Mouse (Mus musculus): ENCODE results near the gene Ank2. TPM values are rescaled to one million over a fixed set of nuclear protein-coding genes. Genes with fewer than 3 reads are reported as not detected.

Ank2 gene
- polyA plus RNA-seq, 1 experiment from 2014 or later: 37.0 TPM

- Histone ChIP-seq H3K4me3 (ENCODE audit: low read depth, low read length) (peak overlapping the region; percentile 28), H3K4me1 (replicated peaks; ENCODE audit: control insufficient read depth, insufficient read depth, low read length) (0 out of 2 replicates have a peak, but pooled peaks cover 18% of the 10 kb centered on the region), H3K27ac (ENCODE audit: low read depth) (peak overlapping the region; percentile 88), H3K9me3 (ENCODE audit: control insufficient read depth, low read length) (no peaks in the 10 kb centered on the region), H3K4me2 (ENCODE audit: low read length) (peak overlapping the region; percentile 53), H3K27me3 (replicated peaks; ENCODE audit: control insufficient read depth, insufficient read depth, low read length) (no peaks in the 10 kb centered on the region), H3K9ac (ENCODE audit: low read length) (peak overlapping the region; percentile 45; the same call in 1 of the 2 replicates), H3K36me3 (ENCODE audit: control insufficient read depth, insufficient read depth, low read length) (no peaks in the 10 kb centered on the region)
- 22% methylated on average over 17 of the region's 17 CpGs for WGBS
- ATAC-seq (replicated peaks; ENCODE audit: low FRiP score, low TSS enrichment, low read depth) (peak; percentile 34; the same call in 1 of the 2 replicates), DNase-seq (ENCODE audit: low spot score) (peak; percentile 66)
Observed at GRCm38 (mm10) chr3:126997391-126998007, 501.7 kb downstream of the Ank2 start.

- no peaks in the 10 kb centered on the region for H3K9me3 ChIP-seq (ENCODE audit: control insufficient read depth, low read length)
- no peak overlapping the region for H3K27ac ChIP-seq (ENCODE audit: low read depth)
- no peak overlapping the region for H3K9ac ChIP-seq (ENCODE audit: low read length)
- 0 out of 2 replicates have a peak overlapping the region, but pooled peaks have one; percentile 4 for H3K4me3 ChIP-seq (ENCODE audit: low read depth, low read length)
- no peaks in the 10 kb centered on the region for H3K27me3 ChIP-seq (replicated peaks; ENCODE audit: control insufficient read depth, insufficient read depth, low read length)
- H3K36me3 ChIP-seq (ENCODE audit: control insufficient read depth, insufficient read depth, low read length): no peaks in the 10 kb centered on the region
- ATAC-seq (replicated peaks; ENCODE audit: low FRiP score, low TSS enrichment, low read depth) (no peak), DNase-seq (ENCODE audit: low spot score) (no peak)
- 85% methylated on average over 8 of the region's 8 CpGs for WGBS
- 0 out of 2 replicates have a peak, but pooled peaks cover 18% of the 10 kb centered on the region for H3K4me1 ChIP-seq (replicated peaks; ENCODE audit: control insufficient read depth, insufficient read depth, low read length)
- peak overlapping the region; percentile 53 for H3K4me2 ChIP-seq (ENCODE audit: low read length)
Observed at GRCm38 (mm10) chr3:126996721-126997120, 502.4 kb downstream of the Ank2 start.

- Histone ChIP-seq H3K4me2 (ENCODE audit: low read length) (no peak overlapping the region), H3K27me3 (replicated peaks; ENCODE audit: control insufficient read depth, insufficient read depth, low read length) (no peaks in the 10 kb centered on the region), H3K27ac (ENCODE audit: low read depth) (no peak overlapping the region), H3K4me3 (ENCODE audit: low read depth, low read length) (no peak overlapping the region), H3K36me3 (ENCODE audit: control insufficient read depth, insufficient read depth, low read length) (no peaks in the 10 kb centered on the region), H3K9ac (ENCODE audit: low read length) (no peak overlapping the region), H3K4me1 (replicated peaks; ENCODE audit: control insufficient read depth, insufficient read depth, low read length) (0 out of 2 replicates have a peak, but pooled peaks cover 18% of the 10 kb centered on the region), H3K9me3 (ENCODE audit: control insufficient read depth, low read length) (no peaks in the 10 kb centered on the region)
- WGBS: 79% methylated on average over 4 of the region's 4 CpGs
- DNase-seq (ENCODE audit: low spot score) (no peak), ATAC-seq (replicated peaks; ENCODE audit: low FRiP score, low TSS enrichment, low read depth) (no peak)
Observed at GRCm38 (mm10) chr3:126995970-126996369, 503.2 kb downstream of the Ank2 start.

GRCm38 (mm10) chr3:126994149-126994548 lies 505.0 kb downstream of the Ank2 start:
- no peak overlapping the region for H3K9ac ChIP-seq (ENCODE audit: low read length)
- DNase-seq (ENCODE audit: low spot score): no peak
- H3K4me2 ChIP-seq (ENCODE audit: low read length): no peak overlapping the region
- H3K27me3 ChIP-seq (replicated peaks; ENCODE audit: control insufficient read depth, insufficient read depth, low read length): no peaks in the 10 kb centered on the region
- 0 out of 2 replicates have a peak, but pooled peaks cover 15% of the 10 kb centered on the region for H3K4me1 ChIP-seq (replicated peaks; ENCODE audit: control insufficient read depth, insufficient read depth, low read length)
- WGBS: 86% methylated on average over 7 of the region's 7 CpGs
- no peak overlapping the region for H3K4me3 ChIP-seq (ENCODE audit: low read depth, low read length)
- no peaks in the 10 kb centered on the region for H3K9me3 ChIP-seq (ENCODE audit: control insufficient read depth, low read length)
- no peak for ATAC-seq (replicated peaks; ENCODE audit: low FRiP score, low TSS enrichment, low read depth)
- no peak overlapping the region for H3K27ac ChIP-seq (ENCODE audit: low read depth)
- H3K36me3 ChIP-seq (ENCODE audit: control insufficient read depth, insufficient read depth, low read length): no peaks in the 10 kb centered on the region

GRCm38 (mm10) chr3:126989936-126990335 lies 509.2 kb downstream of the Ank2 start:
- H3K36me3 ChIP-seq (ENCODE audit: control insufficient read depth, insufficient read depth, low read length): 0 out of 2 replicates have a peak, but pooled peaks cover 3% of the 10 kb centered on the region
- no peak for ATAC-seq (replicated peaks; ENCODE audit: low FRiP score, low TSS enrichment, low read depth)
- H3K27ac ChIP-seq (ENCODE audit: low read depth): no peak overlapping the region
- H3K9me3 ChIP-seq (ENCODE audit: control insufficient read depth, low read length): no peaks in the 10 kb centered on the region
- DNase-seq (ENCODE audit: low spot score): no peak
- H3K4me2 ChIP-seq (ENCODE audit: low read length): no peak overlapping the region
- H3K27me3 ChIP-seq (replicated peaks; ENCODE audit: control insufficient read depth, insufficient read depth, low read length): no peaks in the 10 kb centered on the region
- no peak overlapping the region for H3K9ac ChIP-seq (ENCODE audit: low read length)
- H3K4me1 ChIP-seq (replicated peaks; ENCODE audit: control insufficient read depth, insufficient read depth, low read length): no peaks in the 10 kb centered on the region
- 94% methylated on average over 3 of the region's 3 CpGs for WGBS
- H3K4me3 ChIP-seq (ENCODE audit: low read depth, low read length): no peak overlapping the region

GRCm38 (mm10) chr3:126986687-126987086 lies 512.5 kb downstream of the Ank2 start:
- 87% methylated on average over 3 of the region's 3 CpGs for WGBS
- Histone ChIP-seq H3K9me3 (ENCODE audit: control insufficient read depth, low read length) (no peaks in the 10 kb centered on the region), H3K36me3 (ENCODE audit: control insufficient read depth, insufficient read depth, low read length) (0 out of 2 replicates have a peak, but pooled peaks cover 3% of the 10 kb centered on the region), H3K9ac (ENCODE audit: low read length) (no peak overlapping the region), H3K4me1 (replicated peaks; ENCODE audit: control insufficient read depth, insufficient read depth, low read length) (no peaks in the 10 kb centered on the region), H3K27ac (ENCODE audit: low read depth) (no peak overlapping the region), H3K4me3 (ENCODE audit: low read depth, low read length) (no peak overlapping the region), H3K4me2 (ENCODE audit: low read length) (no peak overlapping the region), H3K27me3 (replicated peaks; ENCODE audit: control insufficient read depth, insufficient read depth, low read length) (no peaks in the 10 kb centered on the region)
- DNase-seq (ENCODE audit: low spot score) (no peak), ATAC-seq (replicated peaks; ENCODE audit: low FRiP score, low TSS enrichment, low read depth) (no peak)

- Histone ChIP-seq H3K4me3 (ENCODE audit: low read depth, low read length) (no peak overlapping the region), H3K27me3 (replicated peaks; ENCODE audit: control insufficient read depth, insufficient read depth, low read length) (no peaks in the 10 kb centered on the region), H3K9ac (ENCODE audit: low read length) (no peak overlapping the region), H3K27ac (ENCODE audit: low read depth) (no peak overlapping the region), H3K9me3 (ENCODE audit: control insufficient read depth, low read length) (no peaks in the 10 kb centered on the region), H3K4me2 (ENCODE audit: low read length) (no peak overlapping the region), H3K36me3 (ENCODE audit: control insufficient read depth, insufficient read depth, low read length) (0 out of 2 replicates have a peak, but pooled peaks cover 3% of the 10 kb centered on the region), H3K4me1 (replicated peaks; ENCODE audit: control insufficient read depth, insufficient read depth, low read length) (no peaks in the 10 kb centered on the region)
- 96% methylated on average over 5 of the region's 5 CpGs for WGBS
- ATAC-seq (replicated peaks; ENCODE audit: low FRiP score, low TSS enrichment, low read depth) (no peak), DNase-seq (ENCODE audit: low spot score) (no peak)
Observed at GRCm38 (mm10) chr3:126982814-126983213, 516.3 kb downstream of the Ank2 start.

GRCm38 (mm10) chr3:126981163-126981562 lies 518.0 kb downstream of the Ank2 start:
- H3K27me3 ChIP-seq (replicated peaks; ENCODE audit: control insufficient read depth, insufficient read depth, low read length): no peaks in the 10 kb centered on the region
- no peaks in the 10 kb centered on the region for H3K36me3 ChIP-seq (ENCODE audit: control insufficient read depth, insufficient read depth, low read length)
- H3K9ac ChIP-seq (ENCODE audit: low read length): no peak overlapping the region
- no peak overlapping the region for H3K4me2 ChIP-seq (ENCODE audit: low read length)
- H3K4me1 ChIP-seq (replicated peaks; ENCODE audit: control insufficient read depth, insufficient read depth, low read length): no peaks in the 10 kb centered on the region
- H3K27ac ChIP-seq (ENCODE audit: low read depth): no peak overlapping the region
- WGBS: 90% methylated on average over 3 of the region's 3 CpGs
- H3K4me3 ChIP-seq (ENCODE audit: low read depth, low read length): no peak overlapping the region
- ATAC-seq (replicated peaks; ENCODE audit: low FRiP score, low TSS enrichment, low read depth) (no peak), DNase-seq (ENCODE audit: low spot score) (no peak)
- H3K9me3 ChIP-seq (ENCODE audit: control insufficient read depth, low read length): no peaks in the 10 kb centered on the region

- no peaks in the 10 kb centered on the region for H3K36me3 ChIP-seq (ENCODE audit: control insufficient read depth, insufficient read depth, low read length)
- ATAC-seq (replicated peaks; ENCODE audit: low FRiP score, low TSS enrichment, low read depth) (no peak), DNase-seq (ENCODE audit: low spot score) (no peak)
- H3K4me2 ChIP-seq (ENCODE audit: low read length): no peak overlapping the region
- H3K27ac ChIP-seq (ENCODE audit: low read depth): no peak overlapping the region
- H3K9ac ChIP-seq (ENCODE audit: low read length): no peak overlapping the region
- no peaks in the 10 kb centered on the region for H3K27me3 ChIP-seq (replicated peaks; ENCODE audit: control insufficient read depth, insufficient read depth, low read length)
- H3K4me3 ChIP-seq (ENCODE audit: low read depth, low read length): no peak overlapping the region
- 87% methylated on average over 3 of the region's 3 CpGs for WGBS
- H3K9me3 ChIP-seq (ENCODE audit: control insufficient read depth, low read length): no peaks in the 10 kb centered on the region
- H3K4me1 ChIP-seq (replicated peaks; ENCODE audit: control insufficient read depth, insufficient read depth, low read length): no peaks in the 10 kb centered on the region
Observed at GRCm38 (mm10) chr3:126979635-126980034, 519.5 kb downstream of the Ank2 start.
